Mouse (Mus musculus): Measurements from ENCODE around the gene Lgi4.

GRCm38 (mm10) chr7:31036917-31037316, 22.2 kb upstream of the Lgi4 start:
- TF ChIP-seq CTCF (conservative IDR thresholded peaks at IDR 0.05 in 1 of 2, IDR thresholded peaks at IDR 0.05 in 1 of 2; ENCODE audit: low read depth in 2 of 2, low read length in 2 of 2) (no peak), SMC3 (IDR thresholded peaks at IDR 0.05; ENCODE audit: low read depth, low read length) (no peak), TCF12 (IDR thresholded peaks at IDR 0.05; ENCODE audit: low read depth, low read length) (no peak), JUN (IDR thresholded peaks at IDR 0.05; ENCODE audit: insufficient read depth, low read depth, low read length) (no peak), EP300 (IDR thresholded peaks at IDR 0.05; ENCODE audit: low read length) (no peak), USF1 (IDR thresholded peaks at IDR 0.05; ENCODE audit: low read depth, low read length) (peak; percentile 47), SIN3A (IDR thresholded peaks at IDR 0.05; ENCODE audit: low read length) (no peak), POLR2A (IDR thresholded peaks at IDR 0.05; ENCODE audit: low read depth, low read length) (no peak), ZC3H11A (IDR thresholded peaks at IDR 0.05; ENCODE audit: low read depth, low read length) (no peak)

Data from CH12.LX (cell line).